Mouse (Mus musculus) splenic B cell, adult 2 months (primary cell): ENCODE data around the gene Pfkfb3.
A peak's percentile ranks its signal among the peaks of the same experiment; 100 is the strongest.

Source experiments
- DNase-seq: peaks from one replicate; pipeline ENCODE4 v3.0.0-alpha.2; 2011; ENCODE audit warnings: low read depth, low spot score
- H3K27me3 ChIP-seq: 2 replicates; pipeline ENCODE4 v1.6.1; 2012; ENCODE audit warnings: mild to moderate bottlenecking, low read length, moderate library complexity, mixed read lengths; ENCODE audit not compliant: control insufficient read depth, poor library complexity, insufficient read depth, severe bottlenecking
- H3K36me3 ChIP-seq: 2 replicates; pipeline ENCODE4 v1.6.1; 2012; ENCODE audit warnings: mild to moderate bottlenecking, low read length, moderate library complexity, mixed read lengths; ENCODE audit not compliant: control insufficient read depth, poor library complexity, insufficient read depth, severe bottlenecking

Pfkfb3 gene

GRCm38 (mm10) chr2:11501301-11502254 lies 52.3 kb downstream of the Pfkfb3 start:
- Histone ChIP-seq H3K36me3 (no peaks in the 10 kb centered on the region; the same call in 1 of the 2 replicates), H3K27me3 (no peaks in the 10 kb centered on the region)
- peak; percentile 90 for DNase-seq

GRCm38 (mm10) chr2:11500666-11501065 lies 53.2 kb downstream of the Pfkfb3 start:
- DNase-seq, result no peak
- Histone ChIP-seq H3K27me3 (no peaks in the 10 kb centered on the region), H3K36me3 (no peaks in the 10 kb centered on the region; the same call in 1 of the 2 replicates)

GRCm38 (mm10) chr2:11496601-11497031 lies 57.3 kb downstream of the Pfkfb3 start:
- DNase-seq, result peak; percentile 22
- no peaks in the 10 kb centered on the region for H3K27me3 ChIP-seq

GRCm38 (mm10) chr2:11494841-11495255 lies 59.0 kb downstream of the Pfkfb3 start:
- Histone ChIP-seq H3K27me3 (no peaks in the 10 kb centered on the region), H3K36me3 (peaks cover 5% of the 10 kb centered on the region)
- DNase-seq, result no peak

More at GRCm38 (mm10) chr2:11496601-11497031, 57.3 kb downstream of the Pfkfb3 start:
- H3K36me3 ChIP-seq, result peaks cover 5% of the 10 kb centered on the region

- Histone ChIP-seq H3K27me3 (no peaks in the 10 kb centered on the region), H3K36me3 (peaks cover 5% of the 10 kb centered on the region)
- DNase-seq, result no peak
Observed at GRCm38 (mm10) chr2:11492855-11493254, 61.0 kb downstream of the Pfkfb3 start.

- Histone ChIP-seq H3K36me3 (peaks cover 5% of the 10 kb centered on the region), H3K27me3 (no peaks in the 10 kb centered on the region)
- DNase-seq, result no peak
Observed at GRCm38 (mm10) chr2:11491471-11491870, 62.4 kb downstream of the Pfkfb3 start.

GRCm38 (mm10) chr2:11490554-11490953 lies 63.3 kb downstream of the Pfkfb3 start:
- H3K36me3 ChIP-seq, result peaks cover 10% of the 10 kb centered on the region

GRCm38 (mm10) chr2:11483226-11483625 lies 70.7 kb downstream of the Pfkfb3 start:
- Histone ChIP-seq H3K27me3 (no peaks in the 10 kb centered on the region), H3K36me3 (peaks cover 18% of the 10 kb centered on the region)
- DNase-seq, result no peak

More at GRCm38 (mm10) chr2:11490554-11490953, 63.3 kb downstream of the Pfkfb3 start:
- no peaks in the 10 kb centered on the region for H3K27me3 ChIP-seq
- peak; percentile 71 for DNase-seq

GRCm38 (mm10) chr2:11482364-11482763 lies 71.5 kb downstream of the Pfkfb3 start:
- Histone ChIP-seq H3K36me3 (peaks cover 18% of the 10 kb centered on the region), H3K27me3 (no peaks in the 10 kb centered on the region)
- DNase-seq, result no peak

- Histone ChIP-seq H3K27me3 (no peaks in the 10 kb centered on the region), H3K36me3 (peaks cover 15% of the 10 kb centered on the region)
- no peak for DNase-seq
Observed at GRCm38 (mm10) chr2:11478960-11479359, 74.9 kb downstream of the Pfkfb3 start.

- DNase-seq, result no peak
- Histone ChIP-seq H3K27me3 (no peaks in the 10 kb centered on the region), H3K36me3 (peaks cover 17% of the 10 kb centered on the region)
Observed at GRCm38 (mm10) chr2:11475316-11475715, 78.6 kb downstream of the Pfkfb3 start.

- no peak for DNase-seq
- Histone ChIP-seq H3K36me3 (no peaks in the 10 kb centered on the region), H3K27me3 (no peaks in the 10 kb centered on the region)
Observed at GRCm38 (mm10) chr2:11464661-11465099, 89.2 kb downstream of the Pfkfb3 start.

- DNase-seq, result no peak
- H3K27me3 ChIP-seq, result no peaks in the 10 kb centered on the region
Observed at GRCm38 (mm10) chr2:11460976-11461375, 92.9 kb downstream of the Pfkfb3 start.

GRCm38 (mm10) chr2:11458494-11458893 lies 95.4 kb downstream of the Pfkfb3 start:
- no peak for DNase-seq
- Histone ChIP-seq H3K27me3 (no peaks in the 10 kb centered on the region), H3K36me3 (no peaks in the 10 kb centered on the region)

More at GRCm38 (mm10) chr2:11460976-11461375, 92.9 kb downstream of the Pfkfb3 start:
- H3K36me3 ChIP-seq, result no peaks in the 10 kb centered on the region

GRCm38 (mm10) chr2:11457904-11458303 lies 96.0 kb downstream of the Pfkfb3 start:
- Histone ChIP-seq H3K27me3 (no peaks in the 10 kb centered on the region), H3K36me3 (no peaks in the 10 kb centered on the region)
- DNase-seq, result no peak
